ENCODE assay signal across 8 mouse cellular contexts in the genomic region with DNA sequence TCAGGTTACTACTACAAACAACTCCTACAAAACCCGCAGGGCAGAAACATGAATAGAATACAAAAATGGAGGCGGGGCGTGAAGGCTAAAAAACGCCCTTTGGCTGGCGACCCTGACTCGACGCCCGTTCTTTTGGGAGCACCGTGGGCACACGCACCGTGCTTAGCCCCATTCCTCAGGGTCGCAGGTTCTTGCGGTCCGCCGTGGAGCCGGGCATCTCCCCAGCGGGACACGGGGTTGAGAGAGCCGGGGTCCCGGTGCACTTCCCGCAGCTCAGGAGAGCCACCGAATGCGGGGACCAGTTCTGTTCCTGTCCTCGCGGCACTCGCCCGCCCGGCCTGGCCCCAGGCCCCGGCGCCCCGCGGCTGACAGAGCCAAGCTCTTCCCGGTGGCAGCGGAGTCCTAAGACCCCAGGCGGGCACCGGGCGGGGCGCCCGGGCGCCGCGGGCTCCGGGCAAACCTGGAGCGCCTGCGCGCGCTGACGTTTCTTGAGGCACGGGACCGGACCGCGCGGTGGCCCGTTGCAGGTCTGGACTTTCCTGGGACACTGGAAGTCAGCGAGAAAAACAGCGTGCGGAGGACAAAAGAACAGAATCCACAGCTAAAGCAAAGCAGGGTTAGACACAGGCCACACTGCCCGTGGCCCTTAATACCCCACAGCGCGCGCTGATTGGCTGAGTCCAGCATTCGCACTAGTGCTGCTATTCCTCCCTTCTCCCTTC. TPM values are rescaled to one million over a fixed set of nuclear protein-coding genes. Genes with fewer than 3 reads are reported as not detected.
DNase-seq lines count a peak whose midpoint lies in the region; ATAC-seq lines count a peak whose summit lies in the region.

No protein-coding gene starts in this region.

- peak overlapping the region; percentile 84 for H3K27ac ChIP-seq in hindbrain, embryonic 13.5 days

- ATAC-seq in hindbrain, embryonic 13.5 days (ENCODE audit: low FRiP score), result peak; percentile 77
- ATAC-seq in megakaryocyte progenitor cell, adult 5-6 weeks (replicated peaks; ENCODE audit: poor library complexity), result peak; percentile 21; the same call in 1 of the 2 replicates

- peak; percentile 34 for DNase-seq in urinary bladder, adult 2 months (ENCODE audit: low spot score)
- DNase-seq in urinary bladder, postnatal 25 days (ENCODE audit: low spot score), result no peak
- DNase-seq in cerebellum, adult 9-11 months, result peak; percentile 70
- DNase-seq in gastrocnemius, adult 18-20 months (ENCODE audit: low spot score), result peak; percentile 21
- DNase-seq in left cerebral cortex, postnatal 25 days (ENCODE audit: low spot score in 2 of 2), result peak; percentile 20 to 39
- peak; percentile 46 for DNase-seq in splenic B cell, adult 2 months (ENCODE audit: low read depth, low spot score)

- under 1% methylated on average over 53 of the region's 62 CpGs for WGBS in hindbrain, embryonic 13.5 days

- peak overlapping the region; percentile 88 for H3K9ac ChIP-seq in hindbrain, embryonic 13.5 days

- peaks cover 15% of the 10 kb centered on the region for H3K4me1 ChIP-seq in hindbrain, embryonic 13.5 days (replicated peaks)

- H3K27me3 ChIP-seq in hindbrain, embryonic 13.5 days, result peaks cover 21% of the 10 kb centered on the region
- no peaks in the 10 kb centered on the region for H3K27me3 ChIP-seq in splenic B cell, adult 2 months (ENCODE audit: control insufficient read depth, insufficient read depth, low read length, poor library complexity, severe bottlenecking)

- intact Hi-C loops in left cerebral cortex, postnatal 25 days (cut with DNase I), result no loop called here

- H3K9me3 ChIP-seq in hindbrain, embryonic 13.5 days, result no peaks in the 10 kb centered on the region

- H3K4me2 ChIP-seq in hindbrain, embryonic 13.5 days, result peak overlapping the region; percentile 67

- peak overlapping the region; percentile 75 for H3K4me3 ChIP-seq in hindbrain, embryonic 13.5 days

- H3K36me3 ChIP-seq in hindbrain, embryonic 13.5 days, result no peaks in the 10 kb centered on the region
- no peaks in the 10 kb centered on the region for H3K36me3 ChIP-seq in splenic B cell, adult 2 months (ENCODE audit: control insufficient read depth, insufficient read depth, low read length, poor library complexity, severe bottlenecking)

RNA-seq across cellular contexts. Expression of a gene that starts 4.5 kb away (rescaled TPM):
- not detected in 2 replicates for polyA plus RNA-seq in urinary bladder, adult 2 months (2012; rRNA removed)
- total RNA-seq in gastrocnemius, adult 18-20 months (2021), result not detected
- 0.25 and 0.28 TPM in 2 replicates for polyA plus RNA-seq in hindbrain, embryonic 13.5 days (2015; fragmentation: Nextera tagmentation; extraction: Ambion mirVana)
- under 1 TPM; 0.78 to 0.82 TPM for total RNA-seq in left cerebral cortex, postnatal 25 days (2021)
- total RNA-seq in megakaryocyte progenitor cell, adult 5-6 weeks (2015), result not detected in 2 replicates
- not detected in 2 replicates for total RNA-seq in megakaryocyte progenitor cell, adult 5-6 weeks (2017)

RNA-seq across cellular contexts. Expression of a gene that starts 6.6 kb away (rescaled TPM):
- 18.3 and 22.5 TPM in 2 replicates for polyA plus RNA-seq in urinary bladder, adult 2 months (2012; rRNA removed)
- 10 to 100 TPM; 12.4 to 14.1 TPM for total RNA-seq in gastrocnemius, adult 18-20 months (2021)
- polyA plus RNA-seq in hindbrain, embryonic 13.5 days (2015; fragmentation: Nextera tagmentation; extraction: Ambion mirVana), result 34.6 and 35.0 TPM in 2 replicates
- total RNA-seq in left cerebral cortex, postnatal 25 days (2021), result 10 to 100 TPM; 14.7 to 18.8 TPM
- 22.7 and 27.1 TPM in 2 replicates for total RNA-seq in megakaryocyte progenitor cell, adult 5-6 weeks (2015)
- total RNA-seq in megakaryocyte progenitor cell, adult 5-6 weeks (2017), result 26.3 and 26.5 TPM in 2 replicates

RNA-seq across cellular contexts. Expression of a gene that starts 47.5 kb away (rescaled TPM):
- polyA plus RNA-seq in urinary bladder, adult 2 months (2012; rRNA removed), result 48.8 and 53.3 TPM in 2 replicates
- total RNA-seq in gastrocnemius, adult 18-20 months (2021), result 1 to 10 TPM; 4.2 to 6.1 TPM
- polyA plus RNA-seq in hindbrain, embryonic 13.5 days (2015; fragmentation: Nextera tagmentation; extraction: Ambion mirVana), result 12.3 and 18.4 TPM in 2 replicates
- total RNA-seq in left cerebral cortex, postnatal 25 days (2021), result 1 to 10 TPM; 3.0 to 3.2 TPM
- 0.54 and 4.0 TPM in 2 replicates for total RNA-seq in megakaryocyte progenitor cell, adult 5-6 weeks (2015)
- total RNA-seq in megakaryocyte progenitor cell, adult 5-6 weeks (2017), result 0.17 and 2.3 TPM in 2 replicates

RNA-seq across cellular contexts. Expression of a gene that starts 49.0 kb away (rescaled TPM):
- 0.06 TPM in 1 of 2 replicates, not detected in the other for polyA plus RNA-seq in urinary bladder, adult 2 months (2012; rRNA removed)
- not detected for total RNA-seq in gastrocnemius, adult 18-20 months (2021)
- 0.06 TPM in 1 of 2 replicates, not detected in the other for polyA plus RNA-seq in hindbrain, embryonic 13.5 days (2015; fragmentation: Nextera tagmentation; extraction: Ambion mirVana)
- not detected for total RNA-seq in left cerebral cortex, postnatal 25 days (2021)
- not detected in 2 replicates for total RNA-seq in megakaryocyte progenitor cell, adult 5-6 weeks (2015)
- not detected in 2 replicates for total RNA-seq in megakaryocyte progenitor cell, adult 5-6 weeks (2017)

RNA-seq across cellular contexts. Expression of a gene that starts 52.4 kb away (rescaled TPM):
- 0.25 and 0.27 TPM in 2 replicates for polyA plus RNA-seq in urinary bladder, adult 2 months (2012; rRNA removed)
- not detected for total RNA-seq in gastrocnemius, adult 18-20 months (2021)
- polyA plus RNA-seq in hindbrain, embryonic 13.5 days (2015; fragmentation: Nextera tagmentation; extraction: Ambion mirVana), result 1.8 and 2.4 TPM in 2 replicates
- total RNA-seq in left cerebral cortex, postnatal 25 days (2021), result under 1 TPM in 1 of 2 experiments, not detected in 1; 0.16 TPM
- total RNA-seq in megakaryocyte progenitor cell, adult 5-6 weeks (2015), result not detected in 2 replicates
- not detected in 2 replicates for total RNA-seq in megakaryocyte progenitor cell, adult 5-6 weeks (2017)
